Mouse (Mus musculus) liver, embryonic 14.5 days (tissue): Measurements from ENCODE around the gene Jarid2. TPM values are rescaled to one million over a fixed set of nuclear protein-coding genes. Genes with fewer than 3 reads are reported as not detected.

Experiments used
- ATAC-seq: fragments of 200-750 bp; cut with Nextera tagmentation; 2 replicates; pipeline ENCODE4 v1.8.0; 2017; ENCODE audit warnings: moderate number of reproducible peaks, mild to moderate bottlenecking, moderate library complexity; ENCODE audit not compliant: insufficient read depth
- DNase-seq, 3 experiments: peaks; one replicate each; pipeline ENCODE4 v3.0.0-alpha.2; 2012 to 2013; ENCODE audit warnings: low read depth in 3 of 3, low spot score in 3 of 3
- H3K27ac ChIP-seq: fragments of 300-500 bp; sonication (generic); 2 replicates; pipeline ENCODE4 v1.5.1; 2014; ENCODE audit warnings: moderate library complexity, mild to moderate bottlenecking, control low read depth, inconsistent platforms
- H3K27me3 ChIP-seq: fragments of 300-500 bp; sonication (generic); 2 replicates; pipeline ENCODE4 v1.6.1; 2014; ENCODE audit warnings: mild to moderate bottlenecking, low read length, moderate library complexity; ENCODE audit not compliant: control insufficient read depth, insufficient read depth
- H3K36me3 ChIP-seq: fragments of 300-500 bp; sonication (generic); replicated peaks from 2 replicates; pipeline ENCODE4 v1.6.1; 2014; ENCODE audit warnings: low read depth; ENCODE audit not compliant: control insufficient read depth, insufficient read depth
- H3K4me1 ChIP-seq, 2 experiments: fragments of 200-500 bp in 1 of 2; fragments of 300-500 bp in 1 of 2; sonication (generic) in 1 of 2; replicated peaks; 2 replicates each; pipeline ENCODE4 v1.6.1; 2012 to 2014; ENCODE audit warnings: antibody characterized with exemption in 1 of 2, inconsistent platforms in 1 of 2, low read length in 1 of 2; ENCODE audit not compliant: control insufficient read depth in 2 of 2, insufficient read depth in 2 of 2
- H3K4me2 ChIP-seq: fragments of 300-500 bp; sonication (generic); 2 replicates; pipeline ENCODE4 v1.6.1; 2014; ENCODE audit warnings: low read depth, mild to moderate bottlenecking, control low read depth, moderate library complexity
- H3K4me3 ChIP-seq, 2 experiments: fragments of 200-500 bp in 1 of 2; fragments of 300-500 bp in 1 of 2; sonication (generic) in 1 of 2; 2 replicates each; pipeline ENCODE4 v1.5.1; 2012 to 2014; ENCODE audit warnings: low read depth in 2 of 2, low read length in 2 of 2, mild to moderate bottlenecking in 2 of 2, control low read depth in 1 of 2, inconsistent platforms in 1 of 2, moderate library complexity in 1 of 2; ENCODE audit not compliant: insufficient read depth in 1 of 2
- H3K9ac ChIP-seq: fragments of 300-500 bp; sonication (generic); replicated peaks from 2 replicates; pipeline ENCODE4 v1.6.1; 2014; ENCODE audit warnings: mild to moderate bottlenecking, control low read depth, moderate library complexity
- H3K9me3 ChIP-seq: fragments of 300-500 bp; sonication (generic); 2 replicates; pipeline ENCODE4 v1.6.1; 2016; ENCODE audit warnings: low read length, mixed read lengths; ENCODE audit not compliant: control insufficient read depth
- CTCF ChIP-seq: IDR thresholded peaks from 2 replicates; pipeline ENCODE4 v1.5.1; 2016; ENCODE audit warnings: antibody characterized with exemption, low read depth, control low read depth
- EP300 ChIP-seq: IDR thresholded peaks from 2 replicates; pipeline ENCODE4 v1.6.1; 2016; ENCODE audit warnings: antibody characterized with exemption, low read depth
- WGBS: fragments of 180-500 bp; shearing (Covaris S2); extraction: QIAGEN DNeasy Blood & Tissue Kit; methylation state at CpG from one replicate; pipeline ENCODE4 v1.1.7; 2014; ENCODE audit not compliant: insufficient replicate concordance; 5-methylcytosine and 5-hydroxymethylcytosine counted together
- polyA plus RNA-seq, 2 experiments: library from polyadenylated mRNA; depleted of rRNA in 1 of 2; stranded (reverse) in 1 of 2; unstranded in 1 of 2; fragments of >200 nt; fragmentation: Nextera tagmentation in 1 of 2; extraction: Ambion mirVana in 1 of 2; gene quantifications; 2 replicates each; pipeline versions ENCODE4 v1.2.1 to v1.2.3; 2012 to 2014

Jarid2 gene
- polyA plus RNA-seq, 2 experiments: 4.9 to 5.9 TPM

DNA sequence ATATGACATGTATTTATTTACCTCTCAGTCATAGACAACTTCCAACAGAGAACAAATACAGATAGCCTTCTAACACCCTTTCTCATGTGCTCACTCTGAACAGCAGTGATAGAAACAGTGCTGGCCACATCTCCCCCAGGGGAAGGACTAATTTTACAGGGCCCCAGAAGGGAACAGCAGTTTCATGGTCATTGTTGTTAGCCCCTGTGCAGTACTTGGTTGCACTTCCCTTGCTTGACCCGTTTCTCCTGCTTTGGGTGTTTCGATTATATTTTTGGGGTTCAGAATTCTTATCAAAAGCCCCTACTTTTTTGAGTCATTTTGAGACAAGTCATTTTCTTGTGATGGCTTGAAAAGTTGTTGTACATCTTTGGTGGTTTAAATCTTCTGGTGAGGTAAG, 23.9 kb downstream of the Jarid2 start:
- H3K4me2 ChIP-seq: no peak overlapping the region
- no peak overlapping the region for H3K4me3 ChIP-seq
- no peaks in the 10 kb centered on the region for H3K4me1 ChIP-seq
- H3K27me3 ChIP-seq: no peaks in the 10 kb centered on the region
- no peak overlapping the region for H3K27ac ChIP-seq
- TF ChIP-seq CTCF (no peak), EP300 (no peak)
- H3K9me3 ChIP-seq: no peaks in the 10 kb centered on the region
- DNase-seq: no peak
- no peak overlapping the region for H3K9ac ChIP-seq
- WGBS: 69% methylated on average over 2 of the region's 2 CpGs
- no peak for ATAC-seq
- H3K36me3 ChIP-seq: no peaks in the 10 kb centered on the region

DNA sequence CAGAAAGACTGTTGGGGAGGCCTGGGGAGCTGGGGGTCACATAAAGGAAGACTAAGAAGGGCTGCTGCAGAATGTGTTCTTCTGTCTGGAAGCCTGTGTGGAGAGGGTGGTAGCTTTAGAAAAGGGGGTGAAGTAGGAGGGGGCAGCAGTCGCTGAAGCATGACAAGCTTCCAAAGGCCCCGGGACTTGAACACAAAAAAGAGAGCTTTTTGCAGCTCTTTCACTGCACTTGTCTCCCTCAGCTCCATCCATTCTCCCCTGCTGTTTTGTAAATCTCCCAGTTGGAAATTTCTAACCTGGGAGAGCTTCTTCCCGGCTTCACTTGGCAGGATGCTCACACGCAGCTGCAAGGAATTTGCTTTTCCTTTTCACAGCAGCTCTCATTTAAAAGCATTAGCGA, 26.2 kb downstream of the Jarid2 start:
- Histone ChIP-seq H3K9me3 (no peaks in the 10 kb centered on the region), H3K27me3 (no peaks in the 10 kb centered on the region), H3K4me1 (no peaks in the 10 kb centered on the region), H3K27ac (no peak overlapping the region), H3K36me3 (no peaks in the 10 kb centered on the region), H3K4me3 (no peak overlapping the region), H3K9ac (no peak overlapping the region), H3K4me2 (no peak overlapping the region)
- no peak for ATAC-seq
- TF ChIP-seq CTCF (no peak), EP300 (no peak)
- WGBS: 65% methylated on average over 5 of the region's 5 CpGs
- DNase-seq: no peak

DNA sequence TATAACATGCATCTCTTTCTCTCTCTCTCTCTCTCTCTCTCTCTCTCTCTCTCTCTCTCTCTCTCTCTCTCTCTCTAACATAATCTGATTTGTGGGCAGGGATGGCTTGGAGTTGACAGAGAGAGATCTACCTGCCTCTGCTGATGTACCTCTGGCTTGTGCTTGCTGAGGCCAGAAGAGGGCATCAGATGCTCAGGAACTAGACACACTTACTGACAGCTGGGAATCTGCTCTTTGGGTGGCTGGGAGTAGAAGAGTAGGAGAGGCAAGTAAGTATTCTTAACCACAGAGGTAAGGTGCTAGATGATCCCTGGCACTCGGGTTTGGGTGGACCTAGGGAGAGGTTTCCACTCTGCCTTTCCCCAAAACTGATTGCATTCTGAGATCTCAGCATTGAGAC, 29.5 kb downstream of the Jarid2 start:
- no peak for DNase-seq
- 36% methylated on average over 1 of the region's 1 CpGs for WGBS
- ATAC-seq: no peak
- Histone ChIP-seq H3K4me2 (no peak overlapping the region), H3K9me3 (no peaks in the 10 kb centered on the region), H3K9ac (no peak overlapping the region), H3K36me3 (no peaks in the 10 kb centered on the region), H3K27ac (no peak overlapping the region), H3K4me1 (peaks cover 0 to 1% of the 10 kb centered on the region in 2 experiments; a peak in 1 of 4 replicates), H3K4me3 (no peak overlapping the region), H3K27me3 (no peaks in the 10 kb centered on the region)
- TF ChIP-seq CTCF: peak; percentile 47
- no peak for TF ChIP-seq EP300

DNA sequence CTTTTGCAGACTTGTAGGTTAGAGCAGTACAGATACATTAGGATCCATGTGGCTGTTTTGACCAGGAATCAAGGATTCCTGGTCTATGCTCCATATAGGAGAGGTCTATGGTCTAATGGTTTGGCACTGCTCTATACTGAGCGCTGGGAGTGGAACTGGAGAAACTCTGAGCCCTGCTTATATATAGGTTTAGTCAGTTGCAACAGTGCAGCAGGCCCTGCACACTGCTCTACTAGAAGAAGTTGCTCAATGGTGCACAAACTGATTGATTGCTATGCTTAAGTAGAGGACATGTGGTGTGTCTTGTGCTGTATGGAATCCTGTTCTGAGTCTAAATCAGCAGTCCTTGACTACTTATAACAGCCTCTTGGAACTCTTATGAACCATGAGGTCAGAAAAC, 31.5 kb downstream of the Jarid2 start:
- ATAC-seq: no peak
- H3K27ac ChIP-seq: no peak overlapping the region

DNA sequence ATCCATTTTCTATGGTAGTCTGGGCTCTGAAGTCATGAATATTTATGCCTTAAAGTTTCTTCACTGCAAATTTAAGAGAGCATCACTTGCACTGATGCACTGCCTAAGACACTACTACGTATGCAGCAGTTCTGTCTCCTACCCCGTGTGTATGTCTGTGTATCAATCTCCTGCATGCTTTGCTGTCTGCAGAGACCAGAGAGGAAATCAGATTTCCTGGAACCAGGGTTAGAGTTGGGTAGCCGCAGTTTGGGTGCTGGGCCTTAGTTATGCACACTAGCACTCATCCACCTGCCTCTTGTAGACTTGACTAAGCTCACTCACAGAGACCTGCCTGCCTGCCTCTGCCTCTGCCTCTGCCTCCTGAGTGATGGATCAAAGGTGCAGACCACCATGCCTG, 33.8 kb downstream of the Jarid2 start:
- WGBS: 54% methylated on average over 3 of the region's 3 CpGs
- ATAC-seq: no peak
- Histone ChIP-seq H3K4me1 (peaks cover 0 to 1% of the 10 kb centered on the region in 2 experiments; a peak in 1 of 4 replicates), H3K9ac (no peak overlapping the region), H3K27me3 (no peaks in the 10 kb centered on the region), H3K27ac (no peak overlapping the region), H3K9me3 (no peaks in the 10 kb centered on the region), H3K4me3 (no peak overlapping the region), H3K4me2 (no peak overlapping the region), H3K36me3 (no peaks in the 10 kb centered on the region)
- DNase-seq: no peak
- TF ChIP-seq CTCF (no peak), EP300 (no peak)

More for the DNA sequence above, 31.5 kb downstream of the Jarid2 start:
- WGBS: 75% methylated on average over 1 of the region's 1 CpGs
- Histone ChIP-seq H3K4me2 (no peak overlapping the region), H3K4me1 (peaks cover 0 to 1% of the 10 kb centered on the region in 2 experiments; a peak in 1 of 4 replicates), H3K36me3 (no peaks in the 10 kb centered on the region), H3K27me3 (no peaks in the 10 kb centered on the region), H3K9me3 (no peaks in the 10 kb centered on the region), H3K4me3 (no peak overlapping the region), H3K9ac (no peak overlapping the region)
- no peak for DNase-seq
- TF ChIP-seq EP300 (no peak), CTCF (no peak)
